Mouse (Mus musculus): ENCODE measurements at regions not wholly inside any gene's neighbourhood (a gene's known extent, or its start where the extent isn't known, plus 50 kb on each side); places are given as distances from the start of the nearest gene placed in this dataset.

DNA sequence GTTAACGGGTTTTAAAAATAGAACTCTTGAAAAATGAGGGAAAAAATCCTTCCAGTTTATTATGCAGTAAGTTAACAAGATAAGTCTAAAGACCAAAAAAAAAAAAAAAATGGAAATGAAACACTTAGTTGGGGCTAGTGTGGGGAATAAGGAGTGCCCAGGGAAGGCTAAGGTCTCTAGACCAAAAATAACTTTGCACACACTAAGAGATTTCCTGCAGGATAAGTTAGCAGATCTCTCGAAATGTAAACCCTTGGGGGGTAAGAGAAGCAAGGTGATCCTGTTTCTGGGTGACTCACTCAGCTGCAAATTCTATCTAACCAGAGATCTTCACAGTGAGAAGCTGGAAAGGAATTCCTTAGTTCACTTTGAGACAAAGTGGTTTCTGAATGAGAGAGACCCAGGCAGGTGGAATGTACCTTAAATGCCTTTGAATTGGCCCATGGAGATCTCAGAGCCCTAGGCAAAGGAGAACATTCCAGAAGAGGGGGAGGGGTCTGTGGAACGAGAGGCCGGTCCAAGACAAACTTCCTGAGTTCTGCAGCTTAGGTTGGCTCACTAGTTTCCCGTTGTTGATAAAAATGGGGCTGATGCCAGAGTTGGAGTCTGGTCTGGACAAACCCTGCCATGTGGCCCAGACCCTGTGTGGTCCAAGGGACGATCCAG, 126.8 kb upstream of the Adgrl2 start:
- no peak for DNase-seq (ENCODE audit: low spot score)

- no peak for DNase-seq (ENCODE audit: low spot score)
These were observed 126.2 kb upstream of the Adgrl2 start for GRCm38 (mm10) chr3:149116604-149117003.

DNA sequence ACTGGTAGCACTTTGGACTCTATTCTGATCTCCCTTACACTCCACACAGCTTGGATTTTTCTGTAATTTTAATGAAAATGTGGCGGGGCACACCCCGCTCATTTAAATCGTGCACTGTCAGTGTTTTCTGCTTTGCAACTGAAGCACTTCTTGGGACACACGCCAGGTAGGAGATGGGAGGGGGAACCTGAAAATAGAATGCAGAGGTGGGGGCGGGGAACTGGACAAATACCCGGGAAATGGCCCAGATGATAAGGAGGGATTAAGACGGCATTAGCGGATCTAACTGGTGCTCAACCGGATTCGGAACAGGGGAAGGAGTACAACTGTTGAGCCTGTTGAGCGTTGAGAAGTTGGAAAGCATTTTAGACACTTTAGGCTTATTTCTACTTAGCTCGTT, 125.5 kb upstream of the Adgrl2 start:
- no peak for DNase-seq (ENCODE audit: low spot score)

DNA sequence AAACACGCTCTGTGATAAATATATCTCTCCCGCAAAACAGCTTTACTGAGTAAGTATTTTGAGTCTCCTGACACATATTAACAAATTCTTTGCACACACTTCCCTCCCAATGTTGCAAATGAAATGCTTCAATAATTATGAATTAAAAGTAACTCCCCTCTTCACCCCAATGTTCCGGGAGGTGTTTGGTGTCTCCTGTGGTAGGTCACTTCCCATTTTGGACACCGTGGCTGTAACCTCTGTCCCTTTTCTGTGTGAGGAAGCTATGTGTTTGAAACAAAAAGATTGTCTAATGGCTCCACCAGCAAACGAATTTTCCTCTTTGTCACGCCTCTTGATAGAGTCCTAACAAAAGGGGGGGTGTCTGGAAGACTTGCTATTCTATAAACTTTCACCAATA, 122.5 kb upstream of the Adgrl2 start:
- DNase-seq (ENCODE audit: low spot score): no peak

DNA sequence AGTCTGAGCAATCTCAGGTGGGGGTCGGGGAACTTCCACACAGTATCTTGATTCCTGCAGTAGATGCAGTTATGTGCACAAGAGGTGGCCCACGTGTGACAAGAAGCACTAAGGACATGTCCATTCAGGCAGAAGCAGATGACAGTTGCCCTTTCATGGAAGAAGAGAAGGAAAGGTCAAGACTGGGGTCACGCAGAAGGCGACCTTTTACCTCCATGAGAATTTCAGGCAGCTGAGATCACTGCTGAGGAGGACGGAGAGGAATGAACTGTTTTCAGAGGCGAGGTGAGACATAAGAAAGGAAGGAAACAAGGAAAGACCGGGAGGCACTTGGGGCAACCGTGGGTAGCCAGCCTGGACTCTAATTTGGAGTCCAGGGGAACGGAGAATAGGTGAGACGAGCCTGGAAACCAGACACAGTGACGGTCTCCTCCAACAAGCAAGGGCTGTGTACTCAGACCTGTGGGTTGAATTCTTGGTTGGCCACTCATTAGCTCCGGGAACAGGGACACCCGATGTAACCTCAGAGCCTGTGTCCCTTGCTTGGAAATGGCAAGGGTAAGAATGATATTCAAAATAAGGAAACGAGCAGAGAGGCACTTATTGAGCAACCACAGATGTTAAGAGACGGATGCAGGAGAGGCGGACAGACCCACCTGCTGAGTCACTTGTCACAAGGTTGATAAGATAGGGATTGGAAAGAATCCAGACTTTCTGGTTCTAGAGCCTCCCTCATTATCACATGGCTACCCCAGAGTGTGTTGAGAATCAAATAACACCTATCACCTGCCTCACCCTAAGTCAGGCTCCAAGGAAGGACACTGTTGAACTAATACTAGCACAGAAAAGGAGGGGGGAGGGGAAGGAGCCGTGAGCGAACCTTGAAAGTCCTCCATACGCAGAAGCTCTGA, 121.4 kb upstream of the Adgrl2 start:
- DNase-seq (ENCODE audit: low spot score): no peak

DNA sequence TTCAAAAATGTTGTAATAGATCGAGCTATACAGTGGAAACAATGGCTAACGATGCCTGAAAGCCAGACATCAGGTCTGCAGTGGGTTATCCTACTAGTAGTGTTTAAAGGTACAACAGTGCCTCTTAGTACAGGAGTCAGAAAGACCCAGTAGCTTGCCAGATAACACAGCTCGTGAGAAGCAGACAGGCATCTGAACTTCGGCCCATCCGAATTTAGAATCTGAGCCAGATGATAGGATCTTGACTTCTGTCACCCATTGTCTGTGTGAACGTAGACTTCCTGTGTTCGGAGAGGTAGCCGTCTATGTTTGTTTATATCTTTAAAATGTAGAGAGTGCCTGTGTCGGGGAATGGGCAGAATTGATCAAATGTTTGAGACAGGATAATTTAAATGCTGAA, 120.5 kb upstream of the Adgrl2 start:
- DNase-seq (ENCODE audit: low spot score): no peak

GRCm38 (mm10) chr3:149105709-149106450, 115.5 kb upstream of the Adgrl2 start:
- no peak for DNase-seq (ENCODE audit: low spot score)

DNA sequence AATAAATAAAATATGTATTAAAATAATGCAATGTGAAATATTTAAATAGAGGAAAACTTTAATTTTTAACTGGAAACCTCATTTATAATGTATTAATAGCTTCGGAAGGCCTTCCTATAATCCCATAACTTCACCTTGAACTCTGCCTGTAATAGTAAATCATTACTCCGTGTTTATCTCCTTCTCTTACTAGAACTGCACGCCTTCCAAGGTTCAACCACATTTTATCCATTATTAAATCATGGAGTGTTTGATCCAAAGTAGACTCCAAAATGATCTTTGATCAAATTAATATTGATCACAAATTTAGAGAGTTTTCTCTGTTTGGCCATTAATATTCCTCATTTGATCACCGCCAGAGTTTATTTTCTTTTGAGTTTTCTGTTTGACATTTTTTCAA, 114.8 kb upstream of the Adgrl2 start:
- no peak for DNase-seq (ENCODE audit: low spot score)

DNA sequence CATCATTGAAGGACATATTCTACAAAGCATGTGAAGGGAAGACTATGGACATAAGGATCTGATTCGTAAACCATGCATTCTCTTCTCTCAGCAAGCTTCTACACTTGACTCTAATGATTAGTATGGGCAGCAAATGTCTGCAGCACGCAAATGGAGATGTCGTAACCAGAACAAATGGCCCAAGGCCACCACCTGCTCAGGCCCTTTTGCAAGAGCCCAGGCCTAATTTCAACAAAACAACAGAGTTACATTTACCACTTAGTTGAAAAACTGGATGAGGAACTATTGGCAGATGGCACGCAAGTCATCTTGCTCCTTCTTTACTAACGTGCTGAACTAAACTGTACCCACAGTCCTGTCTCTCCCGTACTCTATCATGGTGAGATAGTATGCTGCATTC, 113.7 kb upstream of the Adgrl2 start:
- no peak for DNase-seq (ENCODE audit: low spot score)

DNA sequence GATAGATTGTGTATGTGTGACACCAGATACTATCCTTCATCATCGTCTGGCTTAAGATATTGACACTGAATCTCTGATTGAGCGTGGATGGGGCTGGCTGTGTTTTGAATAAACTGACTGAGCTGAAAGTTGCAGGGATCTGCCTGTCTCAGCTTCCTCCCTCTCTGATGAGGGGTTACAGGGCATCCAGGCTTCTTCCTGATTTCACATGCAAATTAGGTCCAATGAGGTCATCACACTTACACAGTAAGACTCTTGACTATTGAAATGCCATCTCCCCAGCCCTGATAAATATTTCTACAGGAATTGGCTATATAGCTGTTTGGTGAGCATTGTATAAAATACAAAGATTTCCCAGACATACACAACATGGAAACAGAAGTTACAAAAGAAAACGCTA, 113.1 kb upstream of the Adgrl2 start:
- no peak for DNase-seq (ENCODE audit: low spot score)

DNA sequence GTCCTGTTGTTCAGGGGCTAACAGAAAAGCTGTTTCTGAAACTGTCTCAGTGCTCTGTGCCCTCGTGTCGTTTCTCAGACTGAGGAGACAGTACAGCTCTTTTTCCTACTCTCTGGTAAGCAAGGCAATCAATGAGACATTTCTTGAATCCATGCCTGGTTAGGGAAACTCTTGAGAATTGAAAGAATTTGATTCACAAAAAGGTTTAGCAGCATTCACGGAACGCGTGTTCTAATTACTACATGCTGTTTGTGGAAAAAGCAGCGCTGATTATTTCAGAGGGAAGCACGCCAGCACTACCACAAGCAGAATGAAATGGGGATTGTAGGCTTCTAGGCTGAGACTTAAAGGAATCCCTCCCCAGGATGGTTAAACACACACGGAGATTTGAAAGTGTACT, 112.5 kb upstream of the Adgrl2 start:
- no peak for DNase-seq (ENCODE audit: low spot score)

- no peak for DNase-seq (ENCODE audit: low spot score)
These were observed 111.4 kb upstream of the Adgrl2 start for GRCm38 (mm10) chr3:149101785-149102184.

- DNase-seq (ENCODE audit: low spot score): no peak
These were observed 108.4 kb upstream of the Adgrl2 start for GRCm38 (mm10) chr3:149098764-149099163.

GRCm38 (mm10) chr3:149097026-149097425, 106.7 kb upstream of the Adgrl2 start:
- no peak for DNase-seq (ENCODE audit: low spot score)

DNA sequence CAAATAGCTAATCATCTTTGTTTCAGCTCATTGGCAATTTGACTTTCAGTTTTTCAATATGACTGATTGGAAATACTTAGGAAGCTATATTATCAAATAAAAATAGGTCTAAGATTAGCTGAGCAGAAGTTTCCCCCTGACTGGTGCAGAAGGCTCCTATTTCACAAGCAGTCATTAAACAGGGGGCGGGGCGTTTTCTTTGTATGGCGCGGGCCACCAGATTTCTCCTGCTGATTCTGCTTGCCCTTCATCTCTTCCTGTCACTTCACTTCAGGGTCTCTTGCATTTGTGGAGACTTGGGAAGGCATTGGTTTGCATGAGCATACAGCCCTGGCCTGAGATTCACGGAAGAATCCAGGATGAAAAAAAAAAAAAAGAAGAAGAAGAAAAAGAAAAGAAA, 102.3 kb upstream of the Adgrl2 start:
- DNase-seq (ENCODE audit: low spot score): no peak

GRCm38 (mm10) chr3:149090103-149090502, 99.7 kb upstream of the Adgrl2 start:
- DNase-seq (ENCODE audit: low spot score): no peak

DNA sequence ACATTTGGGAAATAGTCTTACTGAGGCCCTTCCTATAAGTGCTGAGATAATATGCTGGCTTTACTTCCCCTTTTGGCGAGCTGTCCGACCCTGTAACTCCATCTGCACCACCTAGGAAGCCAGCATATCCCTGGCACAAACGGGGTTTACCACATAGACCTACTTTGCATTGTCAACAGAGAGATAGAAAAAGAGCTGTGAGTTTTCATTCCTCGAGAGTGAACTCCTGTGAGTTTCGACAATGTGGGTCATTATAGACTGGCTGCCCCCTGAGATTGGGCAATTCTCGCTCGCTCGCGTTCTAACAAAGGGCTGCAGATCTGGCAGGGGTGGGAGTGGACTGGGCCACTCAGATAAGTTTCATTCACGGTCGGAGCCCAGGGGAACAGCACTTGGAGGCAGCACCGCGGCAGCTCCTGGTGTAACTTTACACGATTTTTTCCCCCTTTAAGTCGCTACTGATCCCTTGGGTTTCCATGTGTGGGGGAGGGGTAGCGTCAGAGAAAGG, 98.3 kb upstream of the Adgrl2 start:
- no peak for DNase-seq (ENCODE audit: low spot score)

- DNase-seq (ENCODE audit: low spot score): no peak
These were observed 97.1 kb upstream of the Adgrl2 start for GRCm38 (mm10) chr3:149087488-149087887.

GRCm38 (mm10) chr3:149086704-149087103, 96.3 kb upstream of the Adgrl2 start:
- no peak for DNase-seq (ENCODE audit: low spot score)

- DNase-seq (ENCODE audit: low spot score): no peak
These were observed 95.7 kb upstream of the Adgrl2 start for GRCm38 (mm10) chr3:149086086-149086485.

- DNase-seq (ENCODE audit: low spot score): no peak
These were observed 94.7 kb upstream of the Adgrl2 start for GRCm38 (mm10) chr3:149084861-149085598.
